Mouse (Mus musculus) layer of hippocampus, adult 2 months (tissue): ENCODE measurements around the gene Ggt6. TPM values are rescaled to one million over a fixed set of nuclear protein-coding genes. Genes with fewer than 3 reads are reported as not detected.

Experiments
- DNase-seq, 2 experiments: peaks; one replicate each; pipeline ENCODE4 v3.0.0; 2022; ENCODE audit warnings: low spot score in 2 of 2
- H3K27ac ChIP-seq: fragments of 200-600 bp; 2 replicates; pipeline ENCODE4 v1.8.1; 2022
- H3K4me3 ChIP-seq: fragments of 200-600 bp; 2 replicates; pipeline ENCODE4 v1.8.1; 2022; ENCODE audit warnings: mild to moderate bottlenecking
- CTCF ChIP-seq: fragments of 200-600 bp; conservative IDR thresholded peaks from 2 replicates; pipeline ENCODE4 v1.8.1; 2022; ENCODE audit warnings: antibody characterized with exemption, mild to moderate bottlenecking, moderate library complexity
- total RNA-seq, 2 experiments: library from RNA; stranded (reverse); gene quantifications; 2 replicates each; pipeline ENCODE4 v1.2.3; 2021

Gene Ggt6
- total RNA-seq, 2 experiments from 2014 or later: not detected

- no peak overlapping the region for H3K27ac ChIP-seq
- no peak for TF ChIP-seq CTCF
Observed at GRCm38 (mm10) chr11:72402969-72403368, 32.4 kb upstream of the Ggt6 start.

GRCm38 (mm10) chr11:72405532-72405931, 29.8 kb upstream of the Ggt6 start:
- H3K4me3 ChIP-seq: no peak overlapping the region
- no peak for DNase-seq
- H3K27ac ChIP-seq: no peak overlapping the region
- TF ChIP-seq CTCF: no peak

More at GRCm38 (mm10) chr11:72402969-72403368, 32.4 kb upstream of the Ggt6 start:
- DNase-seq: no peak
- H3K4me3 ChIP-seq: no peak overlapping the region

GRCm38 (mm10) chr11:72406079-72406675, 29.1 kb upstream of the Ggt6 start:
- DNase-seq: no peak
- TF ChIP-seq CTCF: no peak
- Histone ChIP-seq H3K4me3 (no peak overlapping the region), H3K27ac (no peak overlapping the region)

GRCm38 (mm10) chr11:72407081-72407480, 28.2 kb upstream of the Ggt6 start:
- no peak overlapping the region for H3K27ac ChIP-seq
- TF ChIP-seq CTCF: no peak
- DNase-seq: no peak
- no peak overlapping the region for H3K4me3 ChIP-seq

GRCm38 (mm10) chr11:72407574-72407973, 27.8 kb upstream of the Ggt6 start:
- Histone ChIP-seq H3K4me3 (no peak overlapping the region), H3K27ac (no peak overlapping the region)
- DNase-seq: no peak
- TF ChIP-seq CTCF: no peak

GRCm38 (mm10) chr11:72408451-72409170, 26.7 kb upstream of the Ggt6 start:
- no peak for TF ChIP-seq CTCF
- no peak for DNase-seq
- H3K4me3 ChIP-seq: no peak overlapping the region

GRCm38 (mm10) chr11:72409649-72410385, 25.5 kb upstream of the Ggt6 start:
- DNase-seq: no peak
- no peak for TF ChIP-seq CTCF
- Histone ChIP-seq H3K27ac (no peak overlapping the region), H3K4me3 (no peak overlapping the region)

More at GRCm38 (mm10) chr11:72408451-72409170, 26.7 kb upstream of the Ggt6 start:
- no peak overlapping the region for H3K27ac ChIP-seq

- DNase-seq: no peak
Observed at GRCm38 (mm10) chr11:72410521-72411092, 24.7 kb upstream of the Ggt6 start.

GRCm38 (mm10) chr11:72411093-72411921, 24.0 kb upstream of the Ggt6 start, which contains the start of gene Smtnl2:
TSS of gene Smtnl2 (minus strand) at chr11:72411713.
- DNase-seq: no peak
- Histone ChIP-seq H3K27ac (no peak within 1 kb of the TSS), H3K4me3 (peak within 1 kb of the TSS; percentile 62)
- TF ChIP-seq CTCF: peak; percentile 63

More at GRCm38 (mm10) chr11:72410521-72411092, 24.7 kb upstream of the Ggt6 start:
- no peak overlapping the region for H3K27ac ChIP-seq
- no peak for TF ChIP-seq CTCF
- peak overlapping the region; percentile 62 for H3K4me3 ChIP-seq

- Histone ChIP-seq H3K27ac (no peak overlapping the region), H3K4me3 (peak overlapping the region; percentile 62)
- DNase-seq: no peak
- TF ChIP-seq CTCF: no peak
Observed at GRCm38 (mm10) chr11:72411945-72412344, 23.4 kb upstream of the Ggt6 start.

GRCm38 (mm10) chr11:72413016-72413415, 22.3 kb upstream of the Ggt6 start:
- TF ChIP-seq CTCF: no peak
- no peak overlapping the region for H3K27ac ChIP-seq
- no peak for DNase-seq
- H3K4me3 ChIP-seq: no peak overlapping the region

- no peak for TF ChIP-seq CTCF
- Histone ChIP-seq H3K27ac (no peak overlapping the region), H3K4me3 (no peak overlapping the region)
- no peak for DNase-seq
Observed at GRCm38 (mm10) chr11:72413601-72414190, 21.6 kb upstream of the Ggt6 start.
